ENCODE assay signal across 15 mouse cellular contexts in genomic region chr5:28090547-28090946, GRCm38 (mm10). TPM values are rescaled to one million over a fixed set of nuclear protein-coding genes. Genes with fewer than 3 reads are reported as not detected.
DNase-seq lines count a peak whose midpoint lies in the region; ATAC-seq and TF ChIP-seq lines count a peak whose summit lies in the region.
"Had no signal": no experiment of that assay in that cellular context is flagged by ENCODE, and none has a peak within 500 bp of the region (broad histone marks: within the 10 kb centered on the region; RNA-seq: fewer than 3 reads in every experiment).

No protein-coding gene starts in this region.

- H3K27me3 ChIP-seq in kidney, postnatal 0 days (ENCODE audit: insufficient read depth, low read length): no peaks in the 10 kb centered on the region
- H3K27me3 ChIP-seq: kidney, embryonic 15.5 days had no signal

- H3K9ac ChIP-seq in kidney, postnatal 0 days (ENCODE audit: low read depth, low read length): no peak overlapping the region
- H3K9ac ChIP-seq: forebrain, embryonic 13.5 days; heart, embryonic 15.5 days; kidney, embryonic 15.5 days had no signal

- no peak overlapping the region for H3K4me3 ChIP-seq in gastrocnemius, adult 2 months
- H3K4me3 ChIP-seq in kidney, postnatal 0 days (replicated peaks; ENCODE audit: low read depth, low read length): no peak overlapping the region
- H3K4me3 ChIP-seq: forebrain, embryonic 13.5 days; heart, embryonic 15.5 days; kidney, embryonic 15.5 days had no signal

- WGBS in kidney, postnatal 0 days: 37% methylated on average over 1 of the region's 1 CpGs

- intact Hi-C loops in gastrocnemius, adult 2 months (cut with DNase I): no loop called here

- no peaks in the 10 kb centered on the region for H3K9me3 ChIP-seq in kidney, postnatal 0 days (replicated peaks; ENCODE audit: low read length)
- H3K9me3 ChIP-seq: forebrain, embryonic 13.5 days; heart, embryonic 15.5 days; kidney, embryonic 15.5 days had no signal

- no peak overlapping the region for H3K4me2 ChIP-seq in kidney, postnatal 0 days (ENCODE audit: low read length)
- H3K4me2 ChIP-seq: forebrain, embryonic 13.5 days; heart, embryonic 15.5 days; kidney, embryonic 15.5 days; midbrain, embryonic 11.5 days had no signal

- no peaks in the 10 kb centered on the region for H3K4me1 ChIP-seq in kidney, postnatal 0 days (replicated peaks; ENCODE audit: insufficient read depth, low read length)
- H3K4me1 ChIP-seq: forebrain, embryonic 13.5 days; heart, embryonic 15.5 days; kidney, embryonic 15.5 days had no signal

- no peak for DNase-seq in gastrocnemius, adult 2 months
- DNase-seq in gastrocnemius, postnatal 4 days (ENCODE audit: low spot score in 2 of 2): no peak
- peak; percentile 16 for DNase-seq in kidney, postnatal 0 days (ENCODE audit: low spot score)
- no peak for DNase-seq in kidney, postnatal 4 days
- DNase-seq in 3T3-L1 (ENCODE audit: low read depth, low spot score) (peak; percentile 68), R1 (ENCODE audit: low read depth, low spot score) (peak; percentile 18)
- no peak for DNase-seq in spleen, postnatal 36 days (ENCODE audit: low spot score in 2 of 2)
- DNase-seq in urinary bladder, postnatal 14 days (ENCODE audit: low spot score): no peak
- DNase-seq: cerebellum, postnatal 36 days; layer of hippocampus, adult 9-11 months; thymus, adult 18-20 months had no signal

- H3K27ac ChIP-seq in gastrocnemius, adult 2 months: no peak overlapping the region
- no peak overlapping the region for H3K27ac ChIP-seq in kidney, postnatal 0 days
- H3K27ac ChIP-seq: forebrain, embryonic 13.5 days; heart, embryonic 15.5 days; kidney, embryonic 15.5 days had no signal

- no peaks in the 10 kb centered on the region for H3K36me3 ChIP-seq in kidney, postnatal 0 days (ENCODE audit: insufficient read depth, low read length)
- H3K36me3 ChIP-seq: heart, embryonic 15.5 days; kidney, embryonic 15.5 days had no signal

- ATAC-seq in kidney, postnatal 0 days (replicated peaks; ENCODE audit: low FRiP score, low read depth): no peak
- ATAC-seq: forebrain, embryonic 13.5 days had no signal

- TF ChIP-seq CTCF in gastrocnemius, adult 2 months (IDR thresholded peaks at IDR 0.05): peak; percentile 20; the same call in 1 of the 2 replicates
- TF ChIP-seq CTCF in kidney, postnatal 0 days (IDR thresholded peaks at IDR 0.05; ENCODE audit: low read depth): peak; percentile 53

RNA-seq across cellular contexts. Expression of gene Insig1, which starts 19.4 kb away (rescaled TPM):
- 1 to 10 TPM; 9.2 to 9.8 TPM for total RNA-seq in gastrocnemius, adult 2 months (2021)
- total RNA-seq in gastrocnemius, postnatal 4 days (2021): 10 to 100 TPM; 42.4 to 51.0 TPM
- 44.3 and 48.7 TPM in 2 replicates for polyA plus RNA-seq in kidney, postnatal 0 days (2015; fragmentation: Nextera tagmentation; extraction: Ambion mirVana)

Comparison
In these comparisons a context has a peak if more than half of its experiments do, and no peak if none do; other contexts are left out.
1. DNase-seq: peak in kidney, postnatal 0 days (single experiment), 3T3-L1 (single experiment) and R1 (single experiment); none in gastrocnemius, adult 2 months (single experiment), gastrocnemius, postnatal 4 days (0 of 2), kidney, postnatal 4 days (0 of 2), spleen, postnatal 36 days (0 of 2) and urinary bladder, postnatal 14 days (single experiment).
2. RNA of gene Insig1, which starts 19.4 kb away (total RNA-seq): 42.4 to 51.0 TPM in gastrocnemius, postnatal 4 days; 9.2 to 9.8 TPM in gastrocnemius, adult 2 months; every median in the first group is over 4 times any median in the second.